Mouse (Mus musculus) CH12.LX (cell line): Measurements from ENCODE around the gene Reep6. TPM values are rescaled to one million over a fixed set of nuclear protein-coding genes. Genes with fewer than 3 reads are reported as not detected.

Source experiments
- DNase-seq: peaks from one replicate; pipeline ENCODE4 v3.0.0-alpha.2; 2013; ENCODE audit errors: extremely low read depth
- H3K27ac ChIP-seq: 2 replicates; pipeline ENCODE4 v1.5.1; 2012; ENCODE audit warnings: low read depth, mild to moderate bottlenecking, control low read depth, moderate library complexity; ENCODE audit not compliant: insufficient read depth
- H3K27me3 ChIP-seq: replicated peaks from 2 replicates; pipeline ENCODE3; 2012; ENCODE audit warnings: inconsistent platforms
- H3K36me3 ChIP-seq, 2 experiments: replicated peaks in 1 of 2; 2 replicates each; pipeline versions ENCODE3 to v1.6.1; 2012; ENCODE audit warnings: inconsistent platforms in 1 of 2, low read length in 1 of 2, mild to moderate bottlenecking in 1 of 2, mixed read lengths in 1 of 2, moderate library complexity in 1 of 2; ENCODE audit not compliant: control insufficient read depth in 1 of 2, insufficient read depth in 1 of 2
- H3K4me1 ChIP-seq, 2 experiments: 2 replicates each; pipeline ENCODE4 v1.6.1; 2012; ENCODE audit warnings: inconsistent platforms in 1 of 2, moderate library complexity in 1 of 2; ENCODE audit not compliant: insufficient read depth in 2 of 2, control insufficient read depth in 1 of 2
- H3K4me2 ChIP-seq: 2 replicates; pipeline ENCODE4 v1.6.1; 2012; ENCODE audit warnings: low read depth, mild to moderate bottlenecking, control low read depth; ENCODE audit not compliant: poor library complexity, insufficient read depth, severe bottlenecking
- H3K4me3 ChIP-seq, 3 experiments: fragments of 150-350 bp in 1 of 3; sonication (generic) in 1 of 3; replicated peaks in 1 of 3; 2 replicates each; pipeline versions ENCODE3 to v1.5.1; 2011 to 2012; ENCODE audit warnings: low read depth in 2 of 3, low read length in 2 of 3, mild to moderate bottlenecking in 2 of 3, moderate library complexity in 2 of 3, control low read depth in 1 of 3, improper control_type of control experiment in 1 of 3, inconsistent platforms in 1 of 3, mixed read lengths in 1 of 3; ENCODE audit not compliant: poor library complexity in 1 of 3
- H3K79me2 ChIP-seq: replicated peaks from 2 replicates; pipeline ENCODE4 v1.6.1; 2012; ENCODE audit warnings: mild to moderate bottlenecking, moderate library complexity; ENCODE audit not compliant: control insufficient read depth, poor library complexity, insufficient read depth, severe bottlenecking; ENCODE audit errors: extremely low read depth
- H3K9ac ChIP-seq: 2 replicates; pipeline ENCODE4 v1.6.1; 2012; ENCODE audit warnings: low read depth, mild to moderate bottlenecking, control low read depth, moderate library complexity; ENCODE audit not compliant: insufficient read depth
- H3K9me3 ChIP-seq: replicated peaks from 2 replicates; pipeline ENCODE3; 2012; ENCODE audit warnings: low read length, inconsistent platforms, mixed read lengths
- CTCF ChIP-seq, 2 experiments: IDR thresholded peaks in 1 of 2; conservative IDR thresholded peaks in 1 of 2; 2 replicates each; pipeline ENCODE4 v1.5.1; 2011 to 2012; ENCODE audit warnings: low read depth in 2 of 2, low read length in 2 of 2, improper control_type of control experiment in 1 of 2, inconsistent platforms in 1 of 2, mild to moderate bottlenecking in 1 of 2, moderate library complexity in 1 of 2
- E2F4 ChIP-seq: IDR thresholded peaks from 2 replicates; pipeline ENCODE4 v1.6.1; 2011; ENCODE audit warnings: low read depth, low read length, improper control_type of control experiment; ENCODE audit not compliant: insufficient replicate concordance
- ELF1 ChIP-seq: IDR thresholded peaks from 2 replicates; pipeline ENCODE4 v1.6.1; 2014; ENCODE audit warnings: low read depth, mild to moderate bottlenecking, inconsistent platforms, low read length, improper control_type of control experiment
- ETS1 ChIP-seq: conservative IDR thresholded peaks from 2 replicates; pipeline ENCODE4 v1.6.1; 2012; ENCODE audit warnings: low read depth, mild to moderate bottlenecking, inconsistent platforms, low read length, improper control_type of control experiment, moderate library complexity
- JUND ChIP-seq: conservative IDR thresholded peaks from 2 replicates; pipeline ENCODE4 v1.6.1; 2011; ENCODE audit warnings: low read depth, low read length, improper control_type of control experiment
- MAFK ChIP-seq: IDR thresholded peaks from 2 replicates; pipeline ENCODE4 v1.6.1; 2011; ENCODE audit warnings: low read length, improper control_type of control experiment; ENCODE audit not compliant: insufficient replicate concordance
- MAX ChIP-seq: IDR thresholded peaks from 2 replicates; pipeline ENCODE4 v1.6.1; 2011; ENCODE audit warnings: low read length, improper control_type of control experiment
- MXI1 ChIP-seq: IDR thresholded peaks from 2 replicates; pipeline ENCODE4 v1.6.1; 2011; ENCODE audit warnings: mild to moderate bottlenecking, low read depth, low read length, improper control_type of control experiment
- NELFE ChIP-seq: IDR thresholded peaks from 2 replicates; pipeline ENCODE4 v1.6.1; 2011; ENCODE audit warnings: low read depth, low read length, improper control_type of control experiment
- NRF1 ChIP-seq: IDR thresholded peaks from 2 replicates; pipeline ENCODE4 v1.6.1; 2014; ENCODE audit warnings: low read depth, mild to moderate bottlenecking, inconsistent platforms, low read length, improper control_type of control experiment, moderate library complexity
- POLR2A ChIP-seq: IDR thresholded peaks from 2 replicates; pipeline ENCODE4 v1.6.1; 2011; ENCODE audit warnings: low read depth, mild to moderate bottlenecking, improper control_type of control experiment, low read length
- RAD21 ChIP-seq: IDR thresholded peaks from 2 replicates; pipeline ENCODE4 v1.6.1; 2011; ENCODE audit warnings: low read depth, mild to moderate bottlenecking, low read length, improper control_type of control experiment, moderate library complexity
- SIN3A ChIP-seq: IDR thresholded peaks from 2 replicates; pipeline ENCODE4 v1.6.1; 2012; ENCODE audit warnings: low read length, improper control_type of control experiment, inconsistent platforms
- SMC3 ChIP-seq: IDR thresholded peaks from 2 replicates; pipeline ENCODE4 v1.6.1; 2011; ENCODE audit warnings: low read depth, low read length, improper control_type of control experiment
- TBP ChIP-seq: conservative IDR thresholded peaks from 2 replicates; pipeline ENCODE4 v1.6.1; 2011; ENCODE audit warnings: low read depth, low read length, improper control_type of control experiment
- TCF12 ChIP-seq: IDR thresholded peaks from 2 replicates; pipeline ENCODE4 v1.6.1; 2014; ENCODE audit warnings: low read depth, mild to moderate bottlenecking, inconsistent platforms, low read length, improper control_type of control experiment
- USF1 ChIP-seq: IDR thresholded peaks from 2 replicates; pipeline ENCODE4 v1.6.1; 2014; ENCODE audit warnings: low read depth, mild to moderate bottlenecking, inconsistent platforms, low read length, improper control_type of control experiment
- ZC3H11A ChIP-seq: IDR thresholded peaks from 2 replicates; pipeline ENCODE4 v1.6.1; 2012; ENCODE audit warnings: low read depth, mild to moderate bottlenecking, inconsistent platforms, low read length, improper control_type of control experiment
- ZKSCAN1 ChIP-seq: IDR thresholded peaks from 2 replicates; pipeline ENCODE4 v1.6.1; 2012; ENCODE audit warnings: low read depth, inconsistent platforms, low read length, improper control_type of control experiment, borderline replicate concordance
- ZNF384 ChIP-seq: IDR thresholded peaks from 2 replicates; pipeline ENCODE4 v1.6.1; 2012; ENCODE audit warnings: low read depth, low read length, improper control_type of control experiment, inconsistent platforms
- dilution Hi-C: fragments of 300-500 bp; cut with MboI; formaldehyde crosslinking; loops from 2 replicates; pipeline ENCODE4 v1.14.3; 2020; ENCODE audit warnings: low sequenced_read_pairs; ENCODE audit not compliant: extremely low pct_unique_long_range_greater_than_20kb, extremely low pct_ligation_motif_present
- in situ Hi-C: fragments of 300-500 bp; cut with MboI; formaldehyde crosslinking; loops from 3 replicates; pipeline ENCODE4 v1.14.3; 2019; ENCODE audit warnings: low sequenced_read_pairs, low pct_ligation_motif_present, low pct_unique_long_range_greater_than_20kb, mixed read lengths
- polyA plus RNA-seq: library from polyadenylated mRNA; unstranded; fragments of >175 nt; gene quantifications from 2 replicates; pipeline ENCODE4 v1.2.1, GENCODE M21; 2012; ENCODE audit warnings: low read depth; ENCODE audit not compliant: insufficient read length
- total RNA-seq, 2 experiments: library from RNA; depleted of rRNA; stranded (reverse); fragments of 300-350 nt in 1 of 2; fragments of >200 nt in 1 of 2; gene quantifications; 2 replicates each; pipeline ENCODE4 v1.2.3; 2012 to 2014

Reep6 gene
- total and polyA plus RNA-seq, 3 experiments = 0.48 to 7.5 (median 5.0) TPM

DNA sequence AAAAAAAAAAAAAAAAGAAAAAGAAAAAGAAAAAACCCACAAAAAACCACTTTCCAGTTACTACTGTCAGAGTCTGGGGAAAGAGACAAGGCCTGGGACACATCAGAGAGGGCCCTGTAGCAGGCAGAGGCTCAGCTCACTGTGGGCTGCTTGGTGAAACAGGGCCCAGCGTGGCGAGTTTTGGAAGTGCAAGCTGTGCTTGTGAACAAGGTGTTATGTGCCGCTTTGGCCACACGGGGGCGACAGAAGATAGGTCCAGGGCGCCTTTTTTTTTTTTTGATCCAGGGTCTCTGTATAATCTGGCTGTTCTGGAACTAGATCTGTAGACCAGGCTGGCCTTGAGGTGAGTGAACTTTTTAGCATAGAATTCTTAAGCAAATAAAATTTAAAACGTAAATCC is 46.4 kb downstream of the Reep6 start:
- H3K27ac ChIP-seq = no peak overlapping the region
- no peak overlapping the region for H3K4me3 ChIP-seq
- in situ Hi-C loops = no loop called here
- H3K4me2 ChIP-seq = no peak overlapping the region
- dilution Hi-C loops = no loop called here
- no peak for TF ChIP-seq TCF12
- peak; percentile 65 to 99 for TF ChIP-seq CTCF (conservative IDR thresholded peaks at IDR 0.05 in 1 of 2, IDR thresholded peaks at IDR 0.05 in 1 of 2; ENCODE audit: low read depth in 2 of 2, low read length in 2 of 2)
- TF ChIP-seq USF1 = no peak
- peak; percentile 99 for TF ChIP-seq ZNF384
- peak; percentile 24; the same call in 1 of the 2 replicates for TF ChIP-seq MXI1
- TF ChIP-seq SIN3A = no peak
- TF ChIP-seq JUND = no peak
- peak; percentile 66 for TF ChIP-seq ZC3H11A
- peak; percentile 90 for TF ChIP-seq RAD21
- peak; percentile 88 for TF ChIP-seq SMC3
- no peak for TF ChIP-seq NRF1
- no peak; the same call in 1 of the 2 replicates for TF ChIP-seq NELFE
- H3K9me3 ChIP-seq = peaks cover 9% of the 10 kb centered on the region
- peaks cover 4 to 13% of the 10 kb centered on the region in 2 experiments for H3K36me3 ChIP-seq
- peaks cover 6 to 12% of the 10 kb centered on the region in 2 experiments for H3K4me1 ChIP-seq
- H3K79me2 ChIP-seq = no peaks in the 10 kb centered on the region
- H3K27me3 ChIP-seq = peaks cover 3% of the 10 kb centered on the region
- H3K9ac ChIP-seq = no peak overlapping the region
- DNase-seq = peak; percentile 94

DNA sequence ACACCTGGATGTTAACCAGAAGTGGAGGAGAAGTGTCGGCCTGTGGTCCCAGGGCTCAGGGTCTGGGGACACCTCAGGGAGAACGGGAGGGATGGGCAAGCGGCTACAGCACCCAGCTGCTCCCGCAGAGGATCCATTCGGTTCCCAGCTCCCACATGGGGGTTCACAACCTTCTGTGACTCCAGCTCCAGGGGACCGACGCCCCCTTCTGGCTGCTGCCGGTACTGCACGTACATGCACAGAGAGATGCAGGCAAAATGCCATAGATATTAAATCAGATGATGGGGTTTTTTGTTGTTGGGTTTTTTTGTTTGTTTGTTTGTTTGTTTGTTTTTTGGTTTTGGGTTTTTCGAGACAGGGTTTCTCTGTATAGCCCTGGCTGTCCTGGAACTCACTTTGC is 48.0 kb downstream of the Reep6 start:
- no peak overlapping the region for H3K9ac ChIP-seq
- TF ChIP-seq CTCF (conservative IDR thresholded peaks at IDR 0.05 in 1 of 2, IDR thresholded peaks at IDR 0.05 in 1 of 2; ENCODE audit: low read depth in 2 of 2, low read length in 2 of 2) (peak; percentile 47 to 50; a peak in 3 of 4 replicates), USF1 (no peak)

DNA sequence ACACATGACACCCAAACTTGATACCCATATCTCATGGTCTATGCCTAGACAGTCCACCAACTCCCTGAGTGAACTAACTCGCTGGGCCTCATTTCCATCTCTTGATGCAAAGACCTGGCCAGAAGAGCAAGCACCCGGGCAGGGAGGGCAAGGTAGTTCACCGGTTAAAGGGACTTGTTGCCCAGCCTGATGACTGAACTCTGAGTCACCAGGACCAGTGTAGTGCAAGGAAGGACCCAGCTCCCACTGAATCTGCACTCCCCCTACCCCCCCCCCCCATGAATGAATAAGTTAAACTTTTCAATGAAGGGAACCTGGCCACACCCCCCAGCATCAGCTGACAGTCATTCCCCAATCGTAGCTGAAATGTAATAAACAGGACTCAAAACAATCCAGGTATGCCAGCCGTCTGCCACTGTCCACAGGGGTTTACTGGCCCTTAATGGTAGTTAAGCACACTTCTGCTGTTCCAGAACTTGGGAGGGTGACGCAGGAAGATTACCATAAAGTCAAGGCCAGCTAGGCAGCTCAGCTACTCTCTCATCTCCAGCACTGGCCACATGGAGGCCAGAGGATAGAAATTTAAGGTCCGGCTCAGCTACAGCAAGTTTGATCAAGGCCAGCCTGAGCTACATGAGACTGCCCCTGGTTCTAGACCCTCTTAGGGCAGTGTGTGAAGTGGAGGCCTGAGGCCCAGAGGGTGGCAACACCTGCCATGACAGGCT is 53.0 kb downstream of the Reep6 start:
- Histone ChIP-seq H3K27me3 (no peaks in the 10 kb centered on the region), H3K4me1 (peaks cover 26 to 37% of the 10 kb centered on the region in 2 experiments)
- dilution Hi-C loops = no loop called here
- DNase-seq = no peak
- TF ChIP-seq MAFK = no peak
- TF ChIP-seq E2F4 = no peak
- TF ChIP-seq ZNF384 = no peak
- TF ChIP-seq ZKSCAN1 = no peak
- no peak for TF ChIP-seq SIN3A
- TF ChIP-seq ELF1 = no peak
- no peak for TF ChIP-seq ETS1
- TF ChIP-seq TBP = no peak
- TF ChIP-seq MAX = no peak
- TF ChIP-seq USF1 = no peak
- no peak for TF ChIP-seq POLR2A
- no peak for TF ChIP-seq NRF1
- TF ChIP-seq MXI1 = no peak
- TF ChIP-seq, all 38 proteins: peak for 0
- H3K9ac ChIP-seq = no peak overlapping the region
- H3K4me3 ChIP-seq = no peak overlapping the region
- H3K79me2 ChIP-seq = no peaks in the 10 kb centered on the region
- H3K27ac ChIP-seq = no peak overlapping the region
- no peak overlapping the region for H3K4me2 ChIP-seq
- in situ Hi-C loops = no loop called here
- peaks cover 17 to 49% of the 10 kb centered on the region in 2 experiments for H3K36me3 ChIP-seq
- no peaks in the 10 kb centered on the region for H3K9me3 ChIP-seq

More for the DNA sequence above, 48.0 kb downstream of the Reep6 start:
- Histone ChIP-seq H3K4me2 (no peak overlapping the region), H3K27ac (no peak overlapping the region), H3K9me3 (peaks cover 9% of the 10 kb centered on the region), H3K79me2 (no peaks in the 10 kb centered on the region), H3K27me3 (no peaks in the 10 kb centered on the region), H3K4me1 (peaks cover 0 to 2% of the 10 kb centered on the region in 2 experiments; a peak in 2 of 4 replicates), H3K4me3 (no peak overlapping the region), H3K36me3 (peaks cover 17 to 28% of the 10 kb centered on the region in 2 experiments)
- in situ Hi-C loops = no loop called here
- no peak for DNase-seq
- dilution Hi-C loops = no loop called here
